Mouse (Mus musculus): ENCODE measurements at regions not wholly inside any gene's neighbourhood (a gene's known extent, or its start where the extent isn't known, plus 50 kb on each side); places are given as distances from the start of the nearest gene placed in this dataset.

GRCm38 (mm10) chr11:82596801-82597200 lies 167.3 kb downstream of the Cct6b start:
- intact Hi-C loops (cut with DNase I), result no loop called here
- no peak for DNase-seq

- intact Hi-C loops (cut with DNase I), result no loop called here
- DNase-seq, result no peak
These were observed 174.4 kb downstream of the Cct6b start for GRCm38 (mm10) chr11:82589761-82590160.

- no peak for DNase-seq
- intact Hi-C loops (cut with DNase I), result no loop called here
These were observed 175.4 kb downstream of the Cct6b start for GRCm38 (mm10) chr11:82588744-82589143.

- no peak for DNase-seq
- intact Hi-C loops (cut with DNase I), result no loop called here
These were observed 184.2 kb downstream of the Cct6b start for GRCm38 (mm10) chr11:82579841-82580415.

- DNase-seq, result no peak
- intact Hi-C loops (cut with DNase I), result no loop called here
These were observed 187.3 kb downstream of the Tmem132e start for GRCm38 (mm10) chr11:82576019-82576418.

GRCm38 (mm10) chr11:82573126-82573525 lies 184.4 kb downstream of the Tmem132e start:
- intact Hi-C loops (cut with DNase I), result no loop called here
- DNase-seq, result no peak

GRCm38 (mm10) chr11:82571525-82571924 lies 182.8 kb downstream of the Tmem132e start:
- intact Hi-C loops (cut with DNase I), result no loop called here
- DNase-seq, result no peak

- intact Hi-C loops (cut with DNase I), result no loop called here
- no peak for DNase-seq
These were observed 181.1 kb downstream of the Tmem132e start for GRCm38 (mm10) chr11:82569819-82570218.

GRCm38 (mm10) chr11:82568219-82568676 lies 179.5 kb downstream of the Tmem132e start:
- intact Hi-C loops (cut with DNase I), result no loop called here
- DNase-seq, result no peak

- no peak for DNase-seq
These were observed 178.4 kb downstream of the Tmem132e start for GRCm38 (mm10) chr11:82567014-82567685.

GRCm38 (mm10) chr11:82566092-82566491 lies 177.4 kb downstream of the Tmem132e start:
- DNase-seq, result no peak
- intact Hi-C loops (cut with DNase I), result no loop called here

More at GRCm38 (mm10) chr11:82567014-82567685, 178.4 kb downstream of the Tmem132e start:
- intact Hi-C loops (cut with DNase I), result no loop called here

GRCm38 (mm10) chr11:82564181-82564580 lies 175.5 kb downstream of the Tmem132e start:
- intact Hi-C loops (cut with DNase I), result no loop called here
- no peak for DNase-seq

- no peak for DNase-seq
- intact Hi-C loops (cut with DNase I), result no loop called here
These were observed 153.3 kb downstream of the Tmem132e start for GRCm38 (mm10) chr11:82542028-82542427.

- no peak for DNase-seq
- intact Hi-C loops (cut with DNase I), result no loop called here
These were observed 152.7 kb downstream of the Tmem132e start for GRCm38 (mm10) chr11:82541376-82541775.

GRCm38 (mm10) chr11:82537931-82538330 lies 149.2 kb downstream of the Tmem132e start:
- no peak for DNase-seq

GRCm38 (mm10) chr11:82523200-82523802 lies 134.6 kb downstream of the Tmem132e start:
- no peak for DNase-seq
- intact Hi-C loops (cut with DNase I), result no loop called here

More at GRCm38 (mm10) chr11:82537931-82538330, 149.2 kb downstream of the Tmem132e start:
- intact Hi-C loops (cut with DNase I), result no loop called here

- intact Hi-C loops (cut with DNase I), result no loop called here
- DNase-seq, result no peak
These were observed 132.7 kb downstream of the Tmem132e start for GRCm38 (mm10) chr11:82521383-82521782.

GRCm38 (mm10) chr11:82518691-82519090 lies 130.0 kb downstream of the Tmem132e start:
- DNase-seq, result no peak
- intact Hi-C loops (cut with DNase I), result no loop called here

- no peak for DNase-seq
- intact Hi-C loops (cut with DNase I), result no loop called here
These were observed 125.9 kb downstream of the Tmem132e start for GRCm38 (mm10) chr11:82514526-82515144.

- no peak for DNase-seq
- intact Hi-C loops (cut with DNase I), result no loop called here
These were observed 119.9 kb downstream of the Tmem132e start for GRCm38 (mm10) chr11:82508564-82508963.

Data from gastrocnemius, postnatal 36 days (tissue).